Mouse (Mus musculus) liver, embryonic 15.5 days (tissue): ENCODE measurements around the gene Zfp146. TPM values are rescaled to one million over a fixed set of nuclear protein-coding genes. Genes with fewer than 3 reads are reported as not detected.
"Not testable (repeated sequence)": the region's sequence is repeated elsewhere in the genome, so short reads cannot be mapped to it uniquely, and the experiment has no call there.

Source experiments
- ATAC-seq: fragments of 200-750 bp; cut with Nextera tagmentation; 2 replicates; pipeline ENCODE4 v1.8.0; 2017; ENCODE audit warnings: moderate number of reproducible peaks, mild to moderate bottlenecking, moderate library complexity; ENCODE audit not compliant: insufficient read depth
- H3K27ac ChIP-seq: fragments of 300-500 bp; sonication (generic); replicated peaks from 2 replicates; pipeline ENCODE4 v1.5.1; 2015; ENCODE audit warnings: mild to moderate bottlenecking, inconsistent platforms
- H3K27me3 ChIP-seq: fragments of 300-500 bp; sonication (generic); 2 replicates; pipeline ENCODE4 v1.6.1; 2015; ENCODE audit warnings: mild to moderate bottlenecking, inconsistent platforms
- H3K36me3 ChIP-seq: fragments of 300-500 bp; sonication (generic); replicated peaks from 2 replicates; pipeline ENCODE4 v1.6.1; 2015; ENCODE audit warnings: moderate library complexity, mild to moderate bottlenecking, inconsistent platforms
- H3K4me1 ChIP-seq: fragments of 300-500 bp; sonication (generic); replicated peaks from 2 replicates; pipeline ENCODE4 v1.6.1; 2015; ENCODE audit warnings: inconsistent platforms
- H3K4me2 ChIP-seq: fragments of 300-500 bp; sonication (generic); 2 replicates; pipeline ENCODE4 v1.6.1; 2015; ENCODE audit warnings: moderate library complexity, mild to moderate bottlenecking, inconsistent platforms
- H3K4me3 ChIP-seq: fragments of 300-500 bp; sonication (generic); replicated peaks from 2 replicates; pipeline ENCODE4 v1.5.1; 2015; ENCODE audit warnings: mild to moderate bottlenecking, inconsistent platforms
- H3K9ac ChIP-seq: fragments of 300-500 bp; sonication (generic); 2 replicates; pipeline ENCODE4 v1.6.1; 2015; ENCODE audit warnings: moderate library complexity, mild to moderate bottlenecking, inconsistent platforms
- H3K9me3 ChIP-seq: fragments of 300-500 bp; sonication (generic); replicated peaks from 2 replicates; pipeline ENCODE4 v1.6.1; 2016; ENCODE audit warnings: inconsistent platforms
- WGBS: fragments of 180-500 bp; shearing (Covaris S2); methylation state at CpG from one replicate; pipeline ENCODE4 v1.1.7; 2015; ENCODE audit warnings: mixed read lengths; ENCODE audit not compliant: insufficient replicate concordance; 5-methylcytosine and 5-hydroxymethylcytosine counted together
- polyA plus RNA-seq: library from polyadenylated mRNA; unstranded; fragments of >200 nt; fragmentation: Nextera tagmentation; extraction: Ambion mirVana; gene quantifications from 2 replicates; pipeline ENCODE4 v1.2.1, GENCODE M21; 2015

Gene Zfp146
- polyA plus RNA-seq, 1 experiment from 2014 or later, result 4.5 TPM

GRCm38 (mm10) chr7:30122188-30122530, 47.4 kb downstream of the Zfp146 start:
- 5% methylated on average over 15 of the region's 15 CpGs for WGBS
- Histone ChIP-seq H3K4me1 (peaks cover 18% of the 10 kb centered on the region), H3K9me3 (no peaks in the 10 kb centered on the region), H3K4me3 (peak overlapping the region; percentile 72), H3K27ac (0 out of 2 replicates have a peak overlapping the region, but pooled peaks have one; percentile 74), H3K27me3 (no peaks in the 10 kb centered on the region), H3K9ac (peak overlapping the region; percentile 75), H3K36me3 (0 out of 2 replicates have a peak, but pooled peaks cover 6% of the 10 kb centered on the region), H3K4me2 (peak overlapping the region; percentile 97)
- ATAC-seq, result no peak

GRCm38 (mm10) chr7:30121308-30122187, 48.0 kb downstream of the Zfp146 start, which contains the start of gene Zfp382:
Gene Zfp382, plus strand, starts transcription at chr7:30121942.
- peak; percentile 93 for ATAC-seq
- Histone ChIP-seq H3K4me2 (peak within 1 kb of the TSS; percentile 97), H3K9ac (peak within 1 kb of the TSS; percentile 75), H3K4me3 (peak within 1 kb of the TSS; percentile 72), H3K36me3 (0 out of 2 replicates have a peak, but pooled peaks cover 3% of the 10 kb centered on the region), H3K27ac (peak within 1 kb of the TSS; percentile 74), H3K4me1 (peaks cover 18% of the 10 kb centered on the region), H3K27me3 (no peaks in the 10 kb centered on the region), H3K9me3 (no peaks in the 10 kb centered on the region)
- WGBS, result under 1% methylated on average over 61 of the region's 61 CpGs

GRCm38 (mm10) chr7:30117935-30118334, 51.6 kb downstream of the Zfp146 start:
- H3K4me2 ChIP-seq, H3K27ac ChIP-seq, H3K27me3 ChIP-seq, H3K4me3 ChIP-seq, H3K36me3 ChIP-seq, ATAC-seq, H3K9me3 ChIP-seq, H3K9ac ChIP-seq: not testable (repeated sequence)
- peaks cover 17% of the 10 kb centered on the region for H3K4me1 ChIP-seq
- WGBS, result 86% methylated on average over 12 of the region's 12 CpGs

- ATAC-seq, result no peak
- H3K4me2 ChIP-seq, result no peak overlapping the region
- no peak overlapping the region for H3K9ac ChIP-seq
- H3K9me3 ChIP-seq, result peaks cover 3% of the 10 kb centered on the region; the same call in 1 of the 2 replicates
- 75% methylated on average over 5 of the region's 5 CpGs for WGBS
- H3K27me3 ChIP-seq, result no peaks in the 10 kb centered on the region
- H3K27ac ChIP-seq, result no peak overlapping the region
- peaks cover 2% of the 10 kb centered on the region for H3K4me1 ChIP-seq
- H3K4me3 ChIP-seq, result no peak overlapping the region
- H3K36me3 ChIP-seq, result no peaks in the 10 kb centered on the region
Measured at GRCm38 (mm10) chr7:30116076-30116475, 53.5 kb downstream of the Zfp146 start.

Other genes with a start within 250 kb of the Zfp146 start
- gene Zfp74, start 215.7 kb downstream of the Zfp146 start, polyA plus RNA-seq, result 1.5 and 1.8 TPM in 2 replicates
- gene Zfp568, start 185.8 kb downstream of the Zfp146 start, polyA plus RNA-seq, result 8.2 and 12.5 TPM in 2 replicates
- 0.37 and 0.53 TPM in 2 replicates for gene Zfp14, start 118.4 kb downstream of the Zfp146 start, polyA plus RNA-seq
- 1.3 and 1.6 TPM in 2 replicates for gene Zfp82, start 96.8 kb downstream of the Zfp146 start, polyA plus RNA-seq
- not detected in 2 replicates for gene Gm26920, start 79.3 kb downstream of the Zfp146 start, polyA plus RNA-seq
- gene Zfp566, start 79.2 kb downstream of the Zfp146 start, polyA plus RNA-seq, result 1.4 and 1.9 TPM in 2 replicates
- gene Zfp260, start 75.0 kb downstream of the Zfp146 start, polyA plus RNA-seq, result 12.2 and 13.4 TPM in 2 replicates
- 1.4 and 1.6 TPM in 2 replicates for gene Zfp382, start 47.8 kb downstream of the Zfp146 start, polyA plus RNA-seq
- gene Cox7a1, start 14.4 kb upstream of the Zfp146 start, polyA plus RNA-seq, result 5.6 and 7.7 TPM in 2 replicates
- 36.2 and 40.8 TPM in 2 replicates for gene Capns1, start 29.1 kb upstream of the Zfp146 start, polyA plus RNA-seq
- gene Polr2i, start 62.2 kb upstream of the Zfp146 start, polyA plus RNA-seq, result 43.3 and 44.4 TPM in 2 replicates
- gene Tbcb, start 62.5 kb upstream of the Zfp146 start, polyA plus RNA-seq, result 42.0 and 44.0 TPM in 2 replicates
- not detected in 2 replicates for gene Ovol3, start 66.0 kb upstream of the Zfp146 start, polyA plus RNA-seq
- 0.17 TPM in 2 replicates for gene Thap8, start 110.3 kb upstream of the Zfp146 start, polyA plus RNA-seq
- gene Wdr62, start 110.7 kb upstream of the Zfp146 start, polyA plus RNA-seq, result 8.1 and 8.9 TPM in 2 replicates
- gene Clip3, start 122.0 kb upstream of the Zfp146 start, polyA plus RNA-seq, result 0.55 and 0.76 TPM in 2 replicates
- 15.9 and 16.5 TPM in 2 replicates for gene Alkbh6, start 139.0 kb upstream of the Zfp146 start, polyA plus RNA-seq
- 15.7 and 20.2 TPM in 2 replicates for gene Syne4, start 145.1 kb upstream of the Zfp146 start, polyA plus RNA-seq
- gene E130208F15Rik, start 152.0 kb upstream of the Zfp146 start, polyA plus RNA-seq, result 1.4 and 2.0 TPM in 2 replicates
- 4.3 and 5.1 TPM in 2 replicates for gene Sdhaf1, start 154.1 kb upstream of the Zfp146 start, polyA plus RNA-seq
- 1.9 and 2.0 TPM in 2 replicates for gene Lrfn3, start 193.0 kb upstream of the Zfp146 start, polyA plus RNA-seq
- gene Tyrobp, start 244.0 kb upstream of the Zfp146 start, polyA plus RNA-seq, result 146 and 160 TPM in 2 replicates